ENCODE assay signal across 11 mouse cellular contexts in the genomic region with DNA sequence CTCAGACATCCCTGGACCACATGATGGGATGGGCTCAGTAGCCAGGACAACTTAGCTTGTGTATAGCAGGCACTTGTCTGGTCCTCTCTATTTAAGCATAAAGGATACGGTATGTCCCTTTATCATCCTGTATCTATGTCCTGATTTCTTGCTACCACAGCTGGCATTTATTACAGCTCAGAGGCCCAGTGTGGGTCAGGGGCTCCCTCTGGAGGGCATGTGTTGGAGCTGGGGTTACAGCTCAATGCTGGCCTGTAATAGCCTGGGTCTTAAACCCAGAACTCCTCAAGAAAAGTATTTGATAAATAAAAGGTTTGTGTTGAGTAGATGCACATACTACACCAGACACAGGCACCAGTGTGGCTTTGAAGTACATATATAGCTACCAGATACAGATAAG. TPM values are rescaled to one million over a fixed set of nuclear protein-coding genes. Genes with fewer than 3 reads are reported as not detected.
A peak's percentile ranks its signal among the peaks of the same experiment; 100 is the strongest.
DNase-seq lines count a peak whose midpoint lies in the region; ATAC-seq and TF ChIP-seq lines count a peak whose summit lies in the region.
"Had no signal": no experiment of that assay in that cellular context is flagged by ENCODE, and none has a peak within 500 bp of the region (broad histone marks: within the 10 kb centered on the region; RNA-seq: fewer than 3 reads in every experiment).

No protein-coding gene starts in this region.

- H3K27me3 ChIP-seq in forebrain, embryonic 13.5 days: no peaks in the 10 kb centered on the region
- no peaks in the 10 kb centered on the region for H3K27me3 ChIP-seq in forebrain, embryonic 10.5 days (ENCODE audit: poor library complexity, severe bottlenecking)
- H3K27me3 ChIP-seq in limb, embryonic 11.5 days (ENCODE audit: control insufficient read depth, insufficient read depth, low read length): no peaks in the 10 kb centered on the region
- no peaks in the 10 kb centered on the region for H3K27me3 ChIP-seq in limb, embryonic 10.5 days (ENCODE audit: low read depth, poor library complexity, severe bottlenecking)

- in situ Hi-C loops in ES-E14 (cut with MboI; ENCODE audit: low sequenced_read_pairs in 2 of 2, unreplicated experiment in 2 of 2): no loop called here

- peak overlapping the region; percentile 35; the same call in 1 of the 2 replicates for H3K27ac ChIP-seq in forebrain, embryonic 13.5 days
- no peak overlapping the region for H3K27ac ChIP-seq in forebrain, embryonic 10.5 days
- H3K27ac ChIP-seq in limb, embryonic 11.5 days (replicated peaks; ENCODE audit: low read depth, low read length): no peak overlapping the region
- no peak overlapping the region for H3K27ac ChIP-seq in limb, embryonic 10.5 days
- H3K27ac ChIP-seq in ES-E14 (ENCODE audit: insufficient read depth, low read depth, low read length, poor library complexity, severe bottlenecking): no peak overlapping the region
- H3K27ac ChIP-seq: macrophage had no signal

- H3K4me3 ChIP-seq in forebrain, embryonic 13.5 days: no peak overlapping the region
- H3K4me3 ChIP-seq in forebrain, embryonic 10.5 days: no peak overlapping the region
- no peak overlapping the region for H3K4me3 ChIP-seq in limb, embryonic 11.5 days (ENCODE audit: low read depth, low read length)
- no peak overlapping the region for H3K4me3 ChIP-seq in limb, embryonic 10.5 days
- H3K4me3 ChIP-seq in ES-E14 (ENCODE audit: insufficient read depth in 1 of 2, low read depth in 1 of 2, low read length in 2 of 2, poor library complexity in 1 of 2, severe bottlenecking in 1 of 2): no peak overlapping the region

- ATAC-seq in forebrain, embryonic 13.5 days: no peak
- ATAC-seq in limb, embryonic 11.5 days (ENCODE audit: insufficient number of reproducible peaks, low FRiP score, low TSS enrichment, low read depth): no peak

- H3K4me2 ChIP-seq in forebrain, embryonic 13.5 days: no peak overlapping the region
- H3K4me2 ChIP-seq in limb, embryonic 11.5 days (ENCODE audit: low read depth, severe bottlenecking): no peak overlapping the region

- H3K4me1 ChIP-seq in forebrain, embryonic 13.5 days: peaks cover 9% of the 10 kb centered on the region
- peaks cover 17% of the 10 kb centered on the region for H3K4me1 ChIP-seq in forebrain, embryonic 10.5 days
- no peaks in the 10 kb centered on the region for H3K4me1 ChIP-seq in limb, embryonic 11.5 days (ENCODE audit: control insufficient read depth, insufficient read depth, low read length)
- no peaks in the 10 kb centered on the region for H3K4me1 ChIP-seq in limb, embryonic 10.5 days
- H3K4me1 ChIP-seq in ES-E14 (ENCODE audit: control insufficient read depth in 2 of 2, insufficient read depth in 2 of 2, low read length in 2 of 2, poor library complexity in 1 of 2): peaks cover 0 to 9% of the 10 kb centered on the region in 2 experiments; a peak in 2 of 4 replicates

- no peaks in the 10 kb centered on the region for H3K9me3 ChIP-seq in forebrain, embryonic 13.5 days (replicated peaks)
- H3K9me3 ChIP-seq in forebrain, embryonic 10.5 days: no peaks in the 10 kb centered on the region
- no peaks in the 10 kb centered on the region for H3K9me3 ChIP-seq in limb, embryonic 11.5 days (ENCODE audit: control insufficient read depth, low read length)
- no peaks in the 10 kb centered on the region for H3K9me3 ChIP-seq in limb, embryonic 10.5 days (replicated peaks)
- H3K9me3 ChIP-seq in ES-E14 (ENCODE audit: control insufficient read depth, insufficient read depth, low read depth, low read length): no peaks in the 10 kb centered on the region

- 44% methylated on average over 1 of the region's 1 CpGs for WGBS in forebrain, embryonic 13.5 days
- WGBS in forebrain, embryonic 10.5 days: 51% methylated on average over 1 of the region's 1 CpGs
- 45% methylated on average over 1 of the region's 1 CpGs for WGBS in limb, embryonic 11.5 days
- 44% methylated on average over 1 of the region's 1 CpGs for WGBS in limb, embryonic 10.5 days

- no peak for DNase-seq in forebrain, embryonic 10.5 days (ENCODE audit: extremely low spot score, low spot score)
- DNase-seq in limb, embryonic 11.5 days (ENCODE audit: low spot score): peak; percentile 60
- DNase-seq in limb, embryonic 10.5 days (ENCODE audit: low spot score): no peak
- no peak for DNase-seq in ES-E14 (ENCODE audit: low read depth, low spot score)
- DNase-seq in lung, postnatal 10 days: peak; percentile 17
- DNase-seq in thymus, postnatal 25 days: no peak
- DNase-seq in gastrocnemius, adult 18-20 months (ENCODE audit: low spot score): no peak
- DNase-seq: right cerebral cortex, postnatal 25 days had no signal

- H3K9ac ChIP-seq in forebrain, embryonic 13.5 days: no peak overlapping the region
- no peak overlapping the region for H3K9ac ChIP-seq in limb, embryonic 11.5 days (ENCODE audit: low read length)
- H3K9ac ChIP-seq in ES-E14 (ENCODE audit: insufficient read depth, low read depth, low read length, poor library complexity, severe bottlenecking): no peak overlapping the region

- no peaks in the 10 kb centered on the region for H3K36me3 ChIP-seq in forebrain, embryonic 13.5 days (ENCODE audit: poor library complexity, severe bottlenecking)
- no peaks in the 10 kb centered on the region for H3K36me3 ChIP-seq in forebrain, embryonic 10.5 days (replicated peaks)
- H3K36me3 ChIP-seq in limb, embryonic 11.5 days (ENCODE audit: control insufficient read depth, insufficient read depth, low read length): no peaks in the 10 kb centered on the region
- H3K36me3 ChIP-seq in limb, embryonic 10.5 days: no peaks in the 10 kb centered on the region
- H3K36me3 ChIP-seq in ES-E14 (ENCODE audit: control insufficient read depth, insufficient read depth, low read length, poor library complexity, severe bottlenecking): no peaks in the 10 kb centered on the region

TF ChIP-seq in ES-E14, 5 proteins besides CTCF, POLR2A, EP300 and RAD21:
- TF ChIP-seq ZC3H11A (IDR thresholded peaks at IDR 0.05; ENCODE audit: borderline replicate concordance, low read depth, low read length): peak; percentile 58; the same call in 1 of the 2 replicates
- TF ChIP-seq MAFK (IDR thresholded peaks at IDR 0.05; ENCODE audit: insufficient read depth, low read depth, low read length): no peak
- TF ChIP-seq CHD2 (IDR thresholded peaks at IDR 0.05; ENCODE audit: low read depth, low read length): no peak
- TF ChIP-seq HCFC1 (IDR thresholded peaks at IDR 0.05; ENCODE audit: borderline replicate concordance, insufficient read depth, low read length): no peak

RNA-seq across cellular contexts. Expression of a gene that starts 51.8 kb away (rescaled TPM):
- polyA plus RNA-seq in forebrain, embryonic 13.5 days (2015; fragmentation: Nextera tagmentation; extraction: Ambion mirVana): 8.8 and 9.0 TPM in 2 replicates
- polyA plus RNA-seq in forebrain, embryonic 10.5 days (2016; fragmentation: Nextera tagmentation; extraction: Ambion mirVana): 0.68 and 0.78 TPM in 2 replicates
- 0.11 and 0.24 TPM in 2 replicates for polyA plus RNA-seq in limb, embryonic 11.5 days (2014; fragmentation: Nextera tagmentation; extraction: Ambion mirVana)
- polyA plus RNA-seq in limb, embryonic 10.5 days (2016; fragmentation: Nextera tagmentation; extraction: Ambion mirVana): 0.23 and 1.0 TPM in 2 replicates
- total RNA-seq in ES-E14 (2012; rRNA removed): 7.3 and 8.1 TPM in 2 replicates
- total RNA-seq in gastrocnemius, adult 18-20 months (2021): under 1 TPM; 0.55 to 0.74 TPM
- polyA plus RNA-seq: kidney, embryonic 16.5 days; macrophage had no signal

Comparison
In these comparisons a context has a peak if more than half of its experiments do, and no peak if none do; other contexts are left out.
1. DNase-seq: peak in limb, embryonic 11.5 days (single experiment) and lung, postnatal 10 days (single experiment); none in forebrain, embryonic 10.5 days (single experiment), limb, embryonic 10.5 days (single experiment), ES-E14 (single experiment), thymus, postnatal 25 days (single experiment) and gastrocnemius, adult 18-20 months (single experiment).